Mouse (Mus musculus) lung, postnatal 0 days (tissue): ENCODE data around the gene Rad18. TPM values are rescaled to one million over a fixed set of nuclear protein-coding genes. Genes with fewer than 3 reads are reported as not detected.

ENCODE experiments used
- ATAC-seq: fragments of 200-750 bp; cut with Nextera tagmentation; 2 replicates; pipeline ENCODE4 v1.8.0; 2017; ENCODE audit warnings: moderate library complexity
- DNase-seq: peaks from one replicate; pipeline ENCODE4 v3.0.0-alpha.2; 2016; ENCODE audit warnings: low spot score
- H3K27ac ChIP-seq: fragments of 300-500 bp; sonication (generic); 2 replicates; pipeline ENCODE4 v1.5.1; 2014; ENCODE audit warnings: antibody characterized with exemption, mild to moderate bottlenecking, low read length, mixed read lengths
- H3K27me3 ChIP-seq: fragments of 300-500 bp; sonication (generic); replicated peaks from 2 replicates; pipeline ENCODE4 v1.6.1; 2014; ENCODE audit warnings: low read length, mixed read lengths; ENCODE audit not compliant: insufficient read depth
- H3K36me3 ChIP-seq: fragments of 300-500 bp; sonication (generic); 2 replicates; pipeline ENCODE4 v1.6.1; 2014; ENCODE audit warnings: low read length, mixed read lengths; ENCODE audit not compliant: insufficient read depth
- H3K4me1 ChIP-seq: fragments of 300-500 bp; sonication (generic); 2 replicates; pipeline ENCODE4 v1.6.1; 2014; ENCODE audit warnings: antibody characterized with exemption, low read depth, low read length, mixed read lengths; ENCODE audit not compliant: insufficient read depth
- H3K4me2 ChIP-seq: fragments of 300-500 bp; sonication (generic); replicated peaks from 2 replicates; pipeline ENCODE4 v1.6.1; 2014; ENCODE audit warnings: low read depth, mild to moderate bottlenecking, low read length, moderate library complexity, mixed read lengths
- H3K4me3 ChIP-seq: fragments of 300-500 bp; sonication (generic); 2 replicates; pipeline ENCODE4 v1.5.1; 2014; ENCODE audit warnings: low read depth, low read length
- H3K9ac ChIP-seq: fragments of 300-500 bp; sonication (generic); replicated peaks from 2 replicates; pipeline ENCODE4 v1.6.1; 2014; ENCODE audit warnings: low read depth, mild to moderate bottlenecking
- H3K9me3 ChIP-seq: fragments of 300-500 bp; sonication (generic); 2 replicates; pipeline ENCODE4 v1.6.1; 2016; ENCODE audit warnings: low read length, mixed read lengths
- CTCF ChIP-seq: IDR thresholded peaks from 2 replicates; pipeline ENCODE4 v1.5.1; 2016; ENCODE audit warnings: antibody characterized with exemption, mild to moderate bottlenecking
- EP300 ChIP-seq: IDR thresholded peaks from 2 replicates; pipeline ENCODE4 v1.6.1; 2016; ENCODE audit warnings: antibody characterized with exemption, mild to moderate bottlenecking, control low read depth
- WGBS: fragments of 180-500 bp; shearing (Covaris S2); extraction: QIAGEN DNeasy Blood & Tissue Kit; methylation state at CpG from one replicate; pipeline ENCODE4 v1.1.7; 2014; 5-methylcytosine and 5-hydroxymethylcytosine counted together
- polyA plus RNA-seq: library from polyadenylated mRNA; unstranded; fragments of >200 nt; fragmentation: Nextera tagmentation; extraction: Ambion mirVana; gene quantifications from 2 replicates; pipeline ENCODE4 v1.2.1, GENCODE M21; 2015

The Rad18 gene
- polyA plus RNA-seq, 1 experiment from 2014 or later = 8.1 TPM

DNA sequence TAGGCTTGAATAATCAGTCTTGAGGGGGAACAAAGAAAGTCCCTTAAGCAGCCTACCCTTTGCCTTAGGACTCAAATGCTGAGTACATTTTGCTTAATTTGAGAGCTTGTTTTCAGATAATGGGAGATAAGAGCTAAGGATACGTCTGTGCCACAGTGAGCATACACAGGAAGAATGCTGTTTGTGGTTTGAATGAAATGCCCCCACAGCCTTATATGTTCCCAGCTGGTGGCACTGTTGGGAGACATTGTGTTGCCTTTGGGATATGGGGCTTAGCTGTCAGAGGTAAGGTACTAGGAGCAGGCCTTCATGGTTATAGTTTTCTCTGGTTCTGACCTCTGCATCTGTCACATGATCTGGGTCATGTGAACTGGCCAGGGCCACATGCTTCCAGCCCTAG lies 108.6 kb downstream of the Rad18 start:
- Histone ChIP-seq H3K36me3 (no peaks in the 10 kb centered on the region), H3K4me3 (no peak overlapping the region), H3K4me1 (no peaks in the 10 kb centered on the region), H3K9ac (no peak overlapping the region), H3K27me3 (no peaks in the 10 kb centered on the region), H3K4me2 (no peak overlapping the region), H3K27ac (no peak overlapping the region), H3K9me3 (no peaks in the 10 kb centered on the region)
- DNase-seq = no peak
- no peak for ATAC-seq
- WGBS = 35% methylated on average over 1 of the region's 1 CpGs
- TF ChIP-seq CTCF (no peak), EP300 (no peak)

DNA sequence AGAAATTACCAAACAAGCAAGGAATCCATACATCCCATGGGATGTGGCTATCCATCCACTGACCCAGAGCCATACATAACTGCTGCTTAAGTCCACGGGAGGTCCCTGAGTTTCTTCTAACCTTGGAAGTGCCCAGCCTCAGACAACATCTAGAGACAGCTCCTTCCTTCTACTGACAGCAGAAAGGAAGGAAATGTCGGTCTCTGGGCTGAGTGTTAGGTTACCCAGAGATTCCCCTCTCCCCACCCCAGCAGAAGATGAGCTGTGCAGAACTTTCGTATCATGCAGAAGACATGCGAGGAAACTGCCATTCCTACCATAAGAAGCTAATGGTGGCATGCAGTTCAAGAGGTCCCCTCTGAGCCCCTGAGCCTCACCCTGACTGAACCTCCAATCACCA lies 109.5 kb downstream of the Rad18 start:
- no peak for DNase-seq
- H3K9me3 ChIP-seq = no peaks in the 10 kb centered on the region
- H3K27ac ChIP-seq = no peak overlapping the region
- H3K36me3 ChIP-seq = no peaks in the 10 kb centered on the region
- H3K27me3 ChIP-seq = no peaks in the 10 kb centered on the region
- no peak overlapping the region for H3K4me3 ChIP-seq
- no peak for TF ChIP-seq CTCF
- no peak for TF ChIP-seq EP300
- WGBS = 68% methylated on average over 4 of the region's 4 CpGs
- H3K4me1 ChIP-seq = no peaks in the 10 kb centered on the region
- no peak overlapping the region for H3K9ac ChIP-seq
- ATAC-seq = no peak
- H3K4me2 ChIP-seq = no peak overlapping the region

DNA sequence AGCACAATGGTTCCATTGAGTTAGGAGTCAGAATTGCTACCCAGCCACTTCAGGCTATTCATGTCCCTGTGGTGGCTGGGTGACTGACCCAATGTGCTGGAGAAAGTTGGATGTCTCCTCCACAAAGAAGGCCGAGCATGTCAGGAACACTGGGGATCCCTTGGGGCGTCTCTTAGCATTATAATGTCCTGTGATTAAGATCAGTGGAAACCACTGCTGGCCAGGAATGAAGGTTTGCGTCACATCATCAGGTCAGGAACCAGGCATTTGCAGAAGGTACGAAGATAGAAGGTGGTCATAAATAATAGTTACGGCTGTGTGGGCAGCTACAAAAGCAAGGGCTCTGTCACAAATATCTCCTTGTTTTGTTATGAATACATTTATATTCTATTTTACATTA lies 111.5 kb downstream of the Rad18 start:
- ATAC-seq (no peak), DNase-seq (no peak)
- Histone ChIP-seq H3K36me3 (no peaks in the 10 kb centered on the region), H3K27ac (no peak overlapping the region), H3K4me3 (no peak overlapping the region), H3K4me1 (no peaks in the 10 kb centered on the region), H3K9ac (no peak overlapping the region), H3K27me3 (no peaks in the 10 kb centered on the region), H3K9me3 (no peaks in the 10 kb centered on the region), H3K4me2 (no peak overlapping the region)
- 78% methylated on average over 5 of the region's 5 CpGs for WGBS
- TF ChIP-seq CTCF (no peak), EP300 (no peak)

DNA sequence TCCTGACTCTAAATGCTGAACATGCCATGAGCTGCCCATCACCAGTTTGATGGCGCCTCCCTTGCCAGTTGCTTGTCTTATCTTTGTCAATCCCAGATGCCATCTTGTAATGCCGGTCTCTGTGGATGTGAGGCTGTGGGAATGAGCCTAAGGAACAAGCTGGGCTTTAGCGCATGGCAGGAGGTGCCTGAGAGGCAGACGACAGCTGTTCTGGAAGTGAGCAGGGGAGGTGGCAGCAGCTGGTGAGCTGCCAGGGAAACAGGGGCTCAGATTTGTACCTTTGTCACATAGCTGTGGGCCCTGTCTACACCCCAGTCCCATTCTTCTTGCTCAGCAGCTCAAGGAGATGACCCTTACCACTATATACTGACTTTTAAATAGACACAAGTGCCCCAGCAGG lies 114.5 kb downstream of the Rad18 start:
- TF ChIP-seq CTCF = no peak
- TF ChIP-seq EP300 = no peak
- no peak overlapping the region for H3K4me3 ChIP-seq
- no peaks in the 10 kb centered on the region for H3K9me3 ChIP-seq
- no peak overlapping the region for H3K9ac ChIP-seq
- no peaks in the 10 kb centered on the region for H3K4me1 ChIP-seq
- H3K27ac ChIP-seq = no peak overlapping the region
- ATAC-seq (no peak), DNase-seq (no peak)
- H3K36me3 ChIP-seq = no peaks in the 10 kb centered on the region
- no peaks in the 10 kb centered on the region for H3K27me3 ChIP-seq
- no peak overlapping the region for H3K4me2 ChIP-seq
- WGBS = 70% methylated on average over 4 of the region's 4 CpGs

DNA sequence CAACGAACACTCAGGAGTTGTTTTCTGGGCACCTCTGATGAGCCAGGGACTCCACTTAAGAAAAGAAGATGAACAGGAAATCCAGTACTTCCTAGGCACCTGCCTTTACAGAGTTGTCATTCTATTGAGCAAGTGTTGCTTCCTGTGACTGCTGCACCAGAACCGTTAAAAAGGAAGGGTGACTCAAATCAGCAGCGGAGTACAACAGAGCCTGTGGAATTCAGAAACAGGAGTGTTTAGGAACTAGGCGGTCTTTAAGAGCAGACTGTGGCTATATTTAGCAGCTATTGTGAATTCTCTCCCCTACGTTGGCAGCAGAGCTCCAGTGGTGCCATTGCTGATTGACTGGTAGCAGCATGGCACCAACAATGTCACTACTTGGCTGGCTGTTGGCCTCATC lies 119.3 kb downstream of the Rad18 start:
- Histone ChIP-seq H3K9me3 (no peaks in the 10 kb centered on the region), H3K4me3 (no peak overlapping the region), H3K4me1 (no peaks in the 10 kb centered on the region), H3K27ac (no peak overlapping the region), H3K27me3 (no peaks in the 10 kb centered on the region), H3K36me3 (no peaks in the 10 kb centered on the region), H3K9ac (no peak overlapping the region), H3K4me2 (no peak overlapping the region)
- 39% methylated on average over 5 of the region's 5 CpGs for WGBS
- no peak for DNase-seq
- ATAC-seq = no peak
- no peak for TF ChIP-seq EP300
- no peak for TF ChIP-seq CTCF

DNA sequence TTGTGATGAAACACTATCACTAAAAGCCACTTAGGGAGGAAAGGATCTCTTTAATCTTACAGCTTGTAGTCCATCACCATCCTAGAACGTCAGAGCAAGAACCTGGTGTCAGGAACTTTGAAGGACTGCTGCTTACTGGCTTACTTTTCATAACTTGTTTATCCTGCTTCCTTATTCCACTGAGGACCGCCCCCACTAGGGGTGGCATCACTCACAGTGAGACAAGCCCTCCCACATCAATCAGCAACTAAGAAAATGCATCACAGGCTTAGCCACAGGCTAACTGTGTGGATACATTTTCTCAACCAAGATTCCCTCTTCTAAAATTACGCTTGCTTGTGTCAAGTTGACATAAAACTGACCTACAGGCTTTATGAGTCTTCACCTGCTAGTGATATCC lies 121.9 kb downstream of the Rad18 start:
- ATAC-seq (no peak), DNase-seq (no peak)
- Histone ChIP-seq H3K27ac (no peak overlapping the region), H3K9ac (no peak overlapping the region), H3K4me3 (no peak overlapping the region), H3K4me1 (no peaks in the 10 kb centered on the region), H3K9me3 (no peaks in the 10 kb centered on the region), H3K4me2 (no peak overlapping the region), H3K27me3 (no peaks in the 10 kb centered on the region), H3K36me3 (no peaks in the 10 kb centered on the region)
- TF ChIP-seq CTCF (no peak), EP300 (no peak)
- WGBS = 65% methylated on average over 3 of the region's 3 CpGs

DNA sequence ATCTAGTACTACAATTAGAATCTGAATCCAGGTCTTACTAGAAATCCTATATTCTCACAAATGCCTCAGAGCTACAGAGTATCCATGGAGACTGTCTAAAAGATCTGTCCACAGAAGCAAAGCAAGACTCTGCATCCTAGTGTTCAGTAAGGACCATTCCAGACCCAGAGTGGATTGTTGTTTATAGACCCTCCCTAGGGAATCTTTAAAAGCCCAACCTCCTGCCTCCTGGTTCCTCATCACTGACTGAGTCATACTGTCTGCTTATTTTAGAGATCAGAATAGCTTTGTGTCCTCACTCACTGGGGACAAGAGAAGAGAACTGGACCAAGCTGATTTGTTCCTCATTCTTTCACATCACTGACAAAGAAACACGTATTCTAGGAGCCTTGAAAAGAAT lies 126.1 kb downstream of the Rad18 start:
- H3K4me3 ChIP-seq = no peak overlapping the region
- no peaks in the 10 kb centered on the region for H3K9me3 ChIP-seq
- H3K36me3 ChIP-seq = no peaks in the 10 kb centered on the region
- WGBS = 43% methylated on average over 1 of the region's 1 CpGs
- ATAC-seq = peak; percentile 16; the same call in 1 of the 2 replicates
- H3K27me3 ChIP-seq = no peaks in the 10 kb centered on the region
- H3K27ac ChIP-seq = no peak overlapping the region
- no peak overlapping the region for H3K9ac ChIP-seq
- H3K4me2 ChIP-seq = no peak overlapping the region
- H3K4me1 ChIP-seq = no peaks in the 10 kb centered on the region
- peak; percentile 24 for DNase-seq
- TF ChIP-seq CTCF = no peak
- no peak for TF ChIP-seq EP300

Other genes starting within 250 kb of the Rad18 start
- gene Cav3, start 237.2 kb downstream of the Rad18 start, polyA plus RNA-seq = 2.5 and 3.7 TPM in 2 replicates
- gene Oxtr, start 206.7 kb downstream of the Rad18 start, polyA plus RNA-seq = 0.04 and 0.05 TPM in 2 replicates